Mouse (Mus musculus) right cerebral cortex, adult 2 months (tissue): Measurements from ENCODE around the gene Zfhx3.

ENCODE experiments used
- DNase-seq, 2 experiments: peaks; one replicate each; pipeline ENCODE4 v3.0.0; 2021 to 2022; ENCODE audit warnings: low spot score in 2 of 2

Zfhx3 gene

DNA sequence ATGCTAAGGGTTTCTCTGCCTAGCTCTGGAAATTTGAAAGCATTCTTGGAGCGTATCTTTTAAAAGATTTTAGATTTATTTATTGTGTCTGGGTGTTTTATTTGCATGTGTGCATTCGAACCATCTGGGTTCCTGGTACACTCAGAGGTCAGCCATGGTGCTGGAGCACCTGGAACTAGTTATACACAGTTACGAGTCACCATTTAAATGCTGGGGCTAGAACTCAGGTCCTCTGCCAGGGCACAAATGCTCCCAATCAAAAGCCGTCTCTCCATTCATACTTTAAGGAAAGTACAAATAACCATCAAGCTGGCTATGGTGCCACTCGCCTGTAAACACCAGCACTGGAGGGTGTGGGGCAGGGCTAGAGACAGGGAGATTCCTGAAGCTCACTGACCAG lies 1047.4 kb downstream of the Zfhx3 start:
- no peak for DNase-seq

DNA sequence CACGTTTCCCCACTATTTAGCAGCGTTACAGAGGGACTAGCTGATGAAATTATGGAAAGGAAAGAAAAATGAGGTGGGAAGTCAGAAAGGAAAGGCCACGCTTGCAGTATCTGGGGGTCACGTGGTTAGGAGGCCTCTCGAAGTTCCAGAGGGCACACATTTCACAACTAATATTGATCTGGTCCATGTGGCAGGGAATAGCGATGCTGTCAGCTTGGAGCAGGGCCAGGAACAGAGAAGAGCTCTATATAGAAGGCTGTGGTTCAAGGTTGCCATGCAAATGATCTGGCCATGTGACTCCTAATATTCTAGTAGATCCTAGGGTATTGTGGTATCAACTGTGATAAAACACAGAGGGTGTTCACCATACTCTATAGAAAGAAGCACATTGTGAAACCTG lies 1048.1 kb downstream of the Zfhx3 start:
- DNase-seq, result no peak

DNA sequence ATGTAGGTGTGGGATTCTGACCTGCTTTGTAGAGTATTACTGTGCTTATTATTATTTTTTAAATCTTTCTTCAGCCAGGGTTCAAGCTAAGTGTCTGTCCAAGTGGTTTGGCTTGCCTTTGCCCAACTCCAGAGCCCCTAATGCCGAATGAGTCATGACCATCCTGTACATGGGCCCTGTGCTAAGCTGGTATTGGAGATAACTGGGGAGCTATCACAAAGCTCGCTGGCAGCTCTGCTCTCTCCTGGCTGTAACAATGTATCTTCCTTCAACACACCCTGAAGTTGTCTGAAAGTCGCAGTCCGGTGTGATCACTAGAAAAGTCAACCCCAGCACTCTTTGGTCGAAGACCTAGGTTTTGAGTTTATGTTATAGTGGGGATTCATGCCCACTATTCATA lies 1049.0 kb downstream of the Zfhx3 start:
- no peak for DNase-seq

DNA sequence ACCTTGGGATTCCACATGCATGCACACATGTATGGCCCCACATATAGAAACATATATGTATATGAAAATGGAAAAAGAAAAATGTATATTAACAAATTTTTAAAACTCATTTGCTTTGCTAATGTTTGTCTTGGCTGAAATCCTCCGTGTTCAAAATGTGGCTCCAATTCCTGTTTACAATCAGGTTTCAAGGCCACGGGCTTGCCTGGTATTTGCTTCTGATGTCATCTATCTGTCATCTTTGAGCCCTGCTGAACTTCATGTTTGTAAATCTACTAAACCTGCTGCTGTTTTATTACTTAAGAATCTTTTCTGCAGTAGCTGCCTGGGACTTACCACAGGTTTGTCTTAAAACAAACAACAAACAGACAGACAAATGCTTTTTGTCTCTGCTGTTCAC lies 1051.3 kb downstream of the Zfhx3 start:
- no peak for DNase-seq

DNA sequence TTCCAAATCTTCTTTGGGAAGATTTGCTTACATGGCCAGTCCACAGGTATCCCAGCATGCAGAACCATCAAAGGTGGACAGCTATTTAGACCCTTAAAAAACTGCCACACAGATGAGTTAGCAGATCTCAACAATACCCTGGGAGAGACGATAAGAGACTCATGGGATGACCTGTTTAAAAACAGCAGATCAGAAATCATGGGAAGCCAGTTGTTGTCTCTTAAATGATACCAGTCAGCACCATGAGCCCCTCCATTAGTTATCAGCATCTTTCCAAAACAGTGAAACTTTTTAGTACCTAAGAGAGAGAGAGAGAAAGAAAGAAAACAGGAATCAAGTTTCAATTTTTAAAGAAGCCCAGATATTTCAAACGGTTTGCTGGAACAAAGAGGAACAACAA lies 1051.7 kb downstream of the Zfhx3 start:
- no peak for DNase-seq

DNA sequence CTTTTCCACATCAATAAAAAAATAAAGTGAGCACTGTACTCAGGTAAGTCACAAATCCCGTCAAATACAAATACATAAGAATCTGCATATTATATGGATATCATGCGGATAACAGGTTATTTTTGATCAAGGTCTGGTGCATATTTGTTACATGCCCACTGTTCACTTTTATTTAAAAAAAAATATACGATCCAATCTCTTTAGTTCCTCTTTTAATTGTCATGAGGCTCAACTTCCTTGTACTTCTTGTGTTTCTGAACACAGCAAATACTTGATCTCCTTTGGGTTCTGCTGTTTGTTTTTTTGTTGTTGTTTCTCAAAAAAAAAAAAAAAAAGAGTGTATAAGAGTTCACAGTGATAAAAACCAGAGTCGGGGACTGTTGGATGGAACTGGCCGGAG lies 1052.4 kb downstream of the Zfhx3 start:
- DNase-seq, result no peak

DNA sequence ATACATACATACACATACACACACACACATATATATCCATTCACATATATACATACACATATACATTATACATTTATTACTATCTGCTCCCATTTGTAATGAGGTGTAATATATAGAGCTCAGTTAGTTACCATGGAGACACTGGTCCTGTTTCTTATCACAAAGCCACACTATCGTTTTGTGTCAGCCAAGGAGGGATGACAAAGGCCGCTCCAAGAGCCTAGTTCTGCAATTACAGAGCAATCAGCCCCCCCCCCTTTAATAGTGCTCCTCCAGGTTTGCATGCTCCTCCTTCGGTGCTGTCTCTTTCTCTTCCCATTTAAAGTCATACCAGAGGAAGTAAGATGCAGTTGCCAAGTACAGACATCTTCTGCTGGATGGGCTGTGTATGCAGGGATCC lies 1054.9 kb downstream of the Zfhx3 start:
- DNase-seq, result no peak

DNA sequence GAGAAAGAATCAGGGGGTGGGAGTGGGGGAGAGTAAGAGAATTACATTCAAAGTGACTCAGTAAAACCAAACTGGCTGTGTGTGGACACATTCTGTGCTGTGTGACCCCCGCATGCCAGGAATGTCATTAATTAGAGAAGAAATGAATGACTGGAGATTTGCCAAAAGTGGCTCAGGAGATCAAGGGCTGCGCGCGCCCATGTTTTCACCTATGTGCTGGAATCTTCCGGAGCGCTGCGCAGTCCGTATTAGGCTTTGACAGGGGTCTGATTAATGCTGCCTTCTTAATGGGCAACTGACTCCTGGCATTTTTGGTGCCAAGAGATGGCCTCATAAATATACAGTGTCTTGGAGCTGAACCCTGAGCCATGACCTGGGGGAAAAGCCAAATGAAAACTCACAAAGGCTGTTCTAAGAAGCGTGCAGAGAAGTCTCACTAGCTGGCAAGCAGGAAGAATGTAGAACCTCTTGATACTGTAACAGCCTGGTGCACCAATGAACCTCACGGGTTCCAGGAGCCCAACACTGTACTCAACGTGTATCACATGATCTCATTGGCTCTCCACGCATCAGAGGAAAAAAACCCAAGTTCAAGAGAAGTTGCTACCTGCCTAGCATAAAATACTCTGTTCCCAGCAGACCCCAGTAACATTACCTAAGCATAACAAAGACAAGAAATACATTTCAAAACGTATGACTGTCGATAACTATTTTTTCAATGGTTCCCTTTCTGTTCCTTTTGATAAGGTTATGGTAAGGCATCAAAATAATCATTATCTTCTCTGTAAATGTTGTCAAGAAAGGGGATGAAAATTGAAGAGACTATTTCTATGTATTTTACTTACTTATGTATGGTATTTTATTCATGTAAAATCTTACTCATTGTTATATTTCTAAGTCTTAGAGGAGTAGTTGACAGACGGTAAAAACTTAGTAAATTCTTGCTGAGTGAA lies 1057.1 kb downstream of the Zfhx3 start:
- DNase-seq, result no peak

DNA sequence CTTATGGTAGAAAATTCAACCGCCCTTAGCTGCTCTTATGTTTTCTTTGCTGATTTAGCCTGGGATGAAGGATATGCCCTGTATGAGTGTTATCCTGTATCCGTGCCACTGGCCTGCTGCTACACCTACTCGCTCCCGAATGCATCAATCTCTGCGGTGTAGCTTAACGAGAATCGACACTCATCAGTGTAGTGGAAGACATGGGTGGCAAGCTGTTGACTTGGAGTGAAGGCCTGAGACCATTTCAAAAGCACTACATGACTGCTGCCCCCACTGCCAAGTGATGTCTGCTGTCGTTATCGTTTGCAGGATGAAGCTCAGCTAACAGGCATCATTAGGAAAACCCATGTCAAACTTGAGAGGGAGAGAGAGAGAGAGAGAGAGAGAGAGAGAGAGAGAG lies 1058.6 kb downstream of the Zfhx3 start:
- no peak for DNase-seq

DNA sequence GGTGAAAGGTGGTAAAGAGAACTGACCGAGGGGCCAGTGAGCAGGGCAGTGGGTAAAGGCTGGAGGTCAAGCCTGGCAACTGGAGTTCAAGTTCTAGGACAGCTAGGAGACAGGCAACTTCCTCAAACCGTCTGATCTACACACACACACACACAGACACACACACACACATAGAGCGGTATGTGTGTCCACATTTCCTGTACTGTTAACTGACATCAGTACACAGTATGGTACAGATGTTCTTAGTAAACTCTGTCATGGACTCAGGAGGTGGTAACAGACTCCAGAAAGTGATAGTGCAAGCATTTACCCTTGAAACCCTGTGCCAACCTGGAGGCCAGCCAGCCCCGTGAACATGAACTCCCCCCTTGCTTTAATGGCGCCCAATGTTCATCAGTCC lies 1059.5 kb downstream of the Zfhx3 start:
- DNase-seq, result no peak

DNA sequence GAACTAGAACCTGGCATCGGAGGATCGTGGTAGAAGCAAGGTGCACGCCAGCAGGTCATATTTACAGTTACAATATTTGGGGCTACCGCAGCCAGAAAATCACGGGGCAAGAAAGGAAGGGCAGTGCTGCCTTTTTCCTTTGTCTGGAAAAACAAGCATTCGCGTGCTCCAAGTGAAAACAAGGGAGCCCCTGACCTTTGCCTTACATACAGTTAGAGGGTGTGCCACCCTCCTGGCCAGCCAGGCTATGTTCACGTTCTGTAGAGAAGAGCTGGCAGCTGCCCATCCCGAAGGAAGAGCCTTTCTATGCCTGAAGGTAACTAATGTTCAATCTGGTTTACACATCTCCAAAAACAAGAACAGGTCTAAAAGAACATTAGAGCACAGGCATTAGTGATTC lies 1064.5 kb downstream of the Zfhx3 start:
- DNase-seq, result no peak
